Mouse (Mus musculus) forebrain, postnatal 0 days (tissue): ENCODE measurements at regions not wholly inside any gene's neighbourhood (a gene's known extent, or its start where the extent isn't known, plus 50 kb on each side); places are given as distances from the start of the nearest gene placed in this dataset.

ENCODE experiments used
- ATAC-seq: fragments of 200-750 bp; cut with Nextera tagmentation; 2 replicates; pipeline ENCODE4 v1.8.0; 2017; ENCODE audit warnings: mild to moderate bottlenecking, moderate library complexity
- DNase-seq: peaks from one replicate; pipeline ENCODE4 v3.0.0-alpha.2; 2015
- H3K27ac ChIP-seq: fragments of 300-500 bp; sonication (generic); 2 replicates; pipeline ENCODE4 v1.5.1; 2014; ENCODE audit warnings: low read depth, mild to moderate bottlenecking, antibody characterized with exemption, low read length, moderate library complexity, mixed read lengths
- H3K27me3 ChIP-seq: fragments of 300-500 bp; sonication (generic); 2 replicates; pipeline ENCODE4 v1.6.1; 2014; ENCODE audit warnings: mild to moderate bottlenecking, low read length, mixed read lengths; ENCODE audit not compliant: insufficient read depth
- H3K36me3 ChIP-seq: fragments of 300-500 bp; sonication (generic); 2 replicates; pipeline ENCODE4 v1.6.1; 2014; ENCODE audit warnings: mild to moderate bottlenecking, moderate library complexity; ENCODE audit not compliant: insufficient read depth
- H3K4me1 ChIP-seq: fragments of 300-500 bp; sonication (generic); 2 replicates; pipeline ENCODE4 v1.6.1; 2014; ENCODE audit warnings: antibody characterized with exemption; ENCODE audit not compliant: insufficient read depth
- H3K4me2 ChIP-seq: fragments of 300-500 bp; sonication (generic); 2 replicates; pipeline ENCODE4 v1.6.1; 2014; ENCODE audit warnings: low read depth, mild to moderate bottlenecking, moderate library complexity
- H3K4me3 ChIP-seq: fragments of 300-500 bp; sonication (generic); 2 replicates; pipeline ENCODE4 v1.5.1; 2014; ENCODE audit warnings: low read depth, low read length, mixed read lengths
- H3K9ac ChIP-seq: fragments of 300-500 bp; sonication (generic); 2 replicates; pipeline ENCODE4 v1.6.1; 2014; ENCODE audit warnings: mild to moderate bottlenecking
- H3K9me3 ChIP-seq: fragments of 300-500 bp; sonication (generic); 2 replicates; pipeline ENCODE4 v1.6.1; 2016; ENCODE audit warnings: low read length
- CTCF ChIP-seq: sonication (generic); IDR thresholded peaks from 2 replicates; pipeline ENCODE4 v1.5.1; 2016; ENCODE audit warnings: antibody characterized with exemption, control low read depth, low read depth
- WGBS: fragments of 180-500 bp; shearing (Covaris S2); extraction: QIAGEN DNeasy Blood & Tissue Kit; methylation state at CpG from one replicate; pipeline ENCODE4 v1.1.7; 2014; 5-methylcytosine and 5-hydroxymethylcytosine counted together

DNA sequence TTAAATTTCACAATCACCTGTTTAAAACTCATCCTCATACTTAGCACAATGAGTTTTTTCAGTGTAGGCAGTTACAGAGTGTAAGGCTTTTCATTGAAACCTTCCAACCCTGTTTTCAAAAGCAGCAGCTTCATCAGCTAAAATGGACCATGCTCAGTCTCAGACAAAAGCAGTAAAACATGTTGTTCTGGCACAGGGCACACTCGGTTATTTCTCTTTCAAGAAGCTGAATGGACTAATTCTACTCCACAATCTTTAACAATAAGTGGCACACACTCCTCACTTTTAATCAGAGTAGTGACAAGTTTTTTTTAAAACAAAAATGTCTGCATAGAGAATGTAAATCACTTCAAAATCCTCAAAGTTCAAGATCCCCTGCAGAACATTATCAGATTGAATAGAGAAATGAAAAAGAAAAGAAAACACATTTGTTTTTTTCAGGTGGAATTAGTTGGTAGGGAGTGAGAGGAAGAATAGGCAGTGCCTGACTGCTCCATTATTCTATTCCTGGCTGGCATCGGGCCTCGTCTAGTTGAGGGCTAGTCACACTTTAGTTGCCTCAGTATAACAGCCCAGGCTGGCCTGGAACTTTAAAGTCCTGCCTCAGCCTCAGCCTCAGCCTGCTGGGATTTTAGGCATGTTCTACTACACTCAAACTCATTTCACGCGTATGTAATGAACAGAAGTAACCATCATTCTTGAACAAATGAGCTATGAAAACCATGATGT lies 128.2 kb upstream of the Cp start:
- H3K4me3 ChIP-seq: no peak overlapping the region
- H3K27me3 ChIP-seq: no peaks in the 10 kb centered on the region
- 31% methylated on average over 5 of the region's 5 CpGs for WGBS
- H3K9me3 ChIP-seq: no peaks in the 10 kb centered on the region
- TF ChIP-seq CTCF: no peak
- H3K36me3 ChIP-seq: no peaks in the 10 kb centered on the region
- H3K4me1 ChIP-seq: no peaks in the 10 kb centered on the region
- no peak overlapping the region for H3K4me2 ChIP-seq
- no peak for DNase-seq
- H3K9ac ChIP-seq: no peak overlapping the region
- no peak overlapping the region for H3K27ac ChIP-seq
- peak; percentile 67 for ATAC-seq

DNA sequence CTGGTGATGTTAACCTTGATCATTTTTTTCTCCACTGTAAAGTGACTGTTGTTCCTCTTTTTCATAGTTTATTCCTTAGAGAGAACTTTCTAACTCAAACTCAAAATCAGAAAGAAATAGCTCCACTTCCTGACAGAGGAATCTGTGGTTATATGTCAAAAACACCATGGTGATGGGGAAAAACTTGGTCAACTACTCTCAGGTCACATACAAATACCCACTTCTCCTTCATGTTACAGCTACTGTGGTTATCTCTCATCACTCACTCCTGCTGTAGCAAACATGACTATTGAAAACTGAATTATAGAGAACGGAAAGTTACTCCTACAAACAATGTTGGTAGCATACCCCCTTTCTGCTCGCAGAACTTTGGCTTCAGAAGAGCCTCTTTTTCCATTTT lies 127.1 kb upstream of the Cp start:
- H3K9ac ChIP-seq: no peak overlapping the region
- DNase-seq (no peak), ATAC-seq (no peak)
- H3K4me2 ChIP-seq: no peak overlapping the region
- WGBS: 82% methylated on average over 2 of the region's 2 CpGs
- no peaks in the 10 kb centered on the region for H3K4me1 ChIP-seq
- no peaks in the 10 kb centered on the region for H3K27me3 ChIP-seq
- no peak for TF ChIP-seq CTCF
- no peaks in the 10 kb centered on the region for H3K9me3 ChIP-seq
- H3K27ac ChIP-seq: no peak overlapping the region
- H3K4me3 ChIP-seq: no peak overlapping the region
- H3K36me3 ChIP-seq: no peaks in the 10 kb centered on the region

- Histone ChIP-seq H3K27ac (no peak overlapping the region), H3K4me1 (no peaks in the 10 kb centered on the region), H3K4me3 (no peak overlapping the region), H3K9me3 (no peaks in the 10 kb centered on the region), H3K27me3 (no peaks in the 10 kb centered on the region), H3K9ac (no peak overlapping the region), H3K4me2 (no peak overlapping the region), H3K36me3 (no peaks in the 10 kb centered on the region)
- no peak for TF ChIP-seq CTCF
- DNase-seq (no peak), ATAC-seq (peak; percentile 40; the same call in 1 of the 2 replicates)
- 49% methylated on average over 6 of the region's 6 CpGs for WGBS
Observed at GRCm38 (mm10) chr3:19848031-19848735, 108.7 kb upstream of the Cp start.

- Histone ChIP-seq H3K9ac (no peak overlapping the region), H3K4me2 (no peak overlapping the region), H3K9me3 (no peaks in the 10 kb centered on the region), H3K4me1 (no peaks in the 10 kb centered on the region), H3K27ac (no peak overlapping the region), H3K27me3 (no peaks in the 10 kb centered on the region), H3K36me3 (no peaks in the 10 kb centered on the region), H3K4me3 (no peak overlapping the region)
- no peak for TF ChIP-seq CTCF
- DNase-seq (no peak), ATAC-seq (peak; percentile 20; the same call in 1 of the 2 replicates)
- WGBS: 13% methylated on average over 1 of the region's 1 CpGs
Observed at GRCm38 (mm10) chr3:19848736-19849269, 108.1 kb upstream of the Cp start.

GRCm38 (mm10) chr3:19882623-19883022 lies 74.2 kb upstream of the Cp start:
- ATAC-seq: no peak
- Histone ChIP-seq H3K27ac (no peak overlapping the region), H3K9me3 (no peaks in the 10 kb centered on the region), H3K4me1 (no peaks in the 10 kb centered on the region), H3K36me3 (no peaks in the 10 kb centered on the region), H3K4me2 (no peak overlapping the region), H3K9ac (no peak overlapping the region), H3K27me3 (no peaks in the 10 kb centered on the region), H3K4me3 (no peak overlapping the region)
- TF ChIP-seq CTCF: no peak
- no peak for DNase-seq
- 70% methylated on average over 2 of the region's 2 CpGs for WGBS

- H3K36me3 ChIP-seq: no peaks in the 10 kb centered on the region
- ATAC-seq: no peak
- no peak overlapping the region for H3K4me3 ChIP-seq
- TF ChIP-seq CTCF: peak; percentile 45
- no peak for DNase-seq
- no peaks in the 10 kb centered on the region for H3K27me3 ChIP-seq
- no peak overlapping the region for H3K4me2 ChIP-seq
- H3K9me3 ChIP-seq: no peaks in the 10 kb centered on the region
- H3K9ac ChIP-seq: no peak overlapping the region
- no peaks in the 10 kb centered on the region for H3K4me1 ChIP-seq
- no peak overlapping the region for H3K27ac ChIP-seq
Observed at GRCm38 (mm10) chr3:19888405-19888804, 68.4 kb upstream of the Cp start.

DNA sequence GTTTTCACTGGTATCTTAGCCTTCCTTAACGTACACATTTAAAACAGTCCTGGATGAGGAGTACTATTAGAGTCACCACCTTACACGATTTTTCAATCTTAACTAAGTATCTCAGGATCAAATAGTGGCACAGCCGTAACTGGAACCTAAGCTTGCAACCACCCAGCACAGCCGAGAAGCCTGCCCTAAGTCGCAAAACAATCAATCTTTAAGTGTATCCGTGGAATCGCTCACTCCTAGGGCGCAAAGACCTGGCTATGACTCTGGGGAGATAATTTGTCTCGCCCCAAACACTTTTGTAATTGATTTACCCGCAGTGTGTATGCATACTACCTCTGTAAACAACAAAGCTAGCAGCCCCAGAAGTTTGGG lies 62.6 kb upstream of the Cp start:
- WGBS: 4% methylated on average over 10 of the region's 10 CpGs
- Histone ChIP-seq H3K4me1 (peaks cover 7% of the 10 kb centered on the region; the same call in 1 of the 2 replicates), H3K36me3 (no peaks in the 10 kb centered on the region; the same call in 1 of the 2 replicates), H3K27me3 (no peaks in the 10 kb centered on the region), H3K4me2 (peak overlapping the region; percentile 79), H3K27ac (no peak overlapping the region), H3K9me3 (no peaks in the 10 kb centered on the region), H3K4me3 (peak overlapping the region; percentile 85), H3K9ac (0 out of 2 replicates have a peak overlapping the region, but pooled peaks have one; percentile 84)
- DNase-seq (no peak), ATAC-seq (peak; percentile 27; the same call in 1 of the 2 replicates)
- TF ChIP-seq CTCF: no peak
